Mouse (Mus musculus): ENCODE measurements around the gene P4ha1.
A peak's percentile ranks its signal among the peaks of the same experiment; 100 is the strongest.

P4ha1 gene

DNA sequence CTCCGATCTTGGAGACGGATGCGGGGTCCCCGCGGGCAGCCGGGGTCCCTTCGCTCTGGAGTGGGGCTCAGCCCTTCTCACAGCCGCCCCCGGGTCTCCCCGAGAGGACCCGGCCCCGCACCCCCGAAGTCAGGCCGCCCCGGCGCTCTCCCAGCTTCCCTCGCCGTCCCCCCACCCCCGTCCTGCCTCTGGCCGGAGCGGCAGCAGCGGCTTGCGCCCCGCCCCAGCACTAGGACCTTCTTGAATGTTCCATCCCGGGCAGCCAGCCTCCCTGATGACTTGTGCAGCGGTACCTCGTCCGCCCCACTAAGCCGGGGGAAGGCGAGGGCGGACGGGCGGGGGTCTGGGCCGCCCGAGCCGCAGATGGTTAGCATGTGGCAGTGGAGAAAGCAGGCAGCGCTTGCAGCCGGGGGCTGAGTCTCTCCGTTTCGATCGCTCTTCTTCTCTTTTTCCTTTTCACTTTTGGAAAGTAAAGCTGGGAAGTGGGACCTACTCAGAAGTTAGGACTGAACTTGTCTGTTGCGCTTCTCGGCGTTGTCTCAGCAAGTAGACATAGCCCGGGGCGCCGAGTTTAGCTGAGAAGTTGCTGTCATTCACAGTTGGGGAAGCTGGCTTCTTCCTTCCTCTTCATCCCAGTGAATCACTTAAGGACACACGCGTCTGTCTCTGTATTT, 529 bp downstream of the P4ha1 start:
- DNase-seq (ENCODE audit: low spot score in 2 of 2) = no peak

DNA sequence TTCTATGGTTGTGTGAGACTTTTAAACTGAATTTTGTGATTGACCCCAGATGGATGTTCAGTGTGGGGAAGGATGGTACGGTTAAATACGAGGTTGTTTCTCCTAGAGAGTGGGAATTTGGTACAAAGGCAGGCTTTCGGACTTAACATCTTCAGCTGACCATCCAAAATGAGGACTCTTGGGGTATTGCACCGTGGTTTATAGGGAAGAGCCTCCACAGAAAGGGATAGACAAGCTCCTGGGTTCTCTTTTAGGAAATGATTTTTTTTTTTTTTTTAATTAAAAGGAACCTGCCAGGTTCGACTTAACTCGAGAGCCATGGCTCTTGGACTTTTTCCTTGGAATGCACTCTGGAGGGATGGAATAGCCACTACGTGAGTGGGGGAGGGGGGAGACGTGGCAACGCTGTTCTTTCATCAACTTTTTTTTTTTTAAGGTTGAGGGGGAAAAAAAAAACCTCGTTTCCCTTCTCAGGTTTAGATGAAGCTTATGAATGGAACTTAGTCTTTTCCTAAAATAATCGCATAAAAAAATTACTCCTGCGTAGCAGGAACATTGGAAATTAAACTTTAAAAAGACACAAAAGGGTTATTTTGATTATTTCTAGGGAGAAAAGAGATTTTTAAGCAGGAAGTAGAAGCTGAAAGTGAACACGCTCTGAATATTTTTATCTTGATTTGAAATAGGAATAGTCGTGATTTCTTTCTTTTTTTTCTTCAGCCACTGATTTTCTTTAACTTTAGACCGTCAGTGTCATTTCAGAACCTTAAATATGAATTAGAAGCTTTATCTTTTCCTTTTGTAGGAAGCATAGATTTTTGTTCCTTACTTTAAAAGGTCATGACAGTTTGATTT, 1.4 kb downstream of the P4ha1 start:
- no peak for DNase-seq (ENCODE audit: low spot score in 2 of 2)

DNA sequence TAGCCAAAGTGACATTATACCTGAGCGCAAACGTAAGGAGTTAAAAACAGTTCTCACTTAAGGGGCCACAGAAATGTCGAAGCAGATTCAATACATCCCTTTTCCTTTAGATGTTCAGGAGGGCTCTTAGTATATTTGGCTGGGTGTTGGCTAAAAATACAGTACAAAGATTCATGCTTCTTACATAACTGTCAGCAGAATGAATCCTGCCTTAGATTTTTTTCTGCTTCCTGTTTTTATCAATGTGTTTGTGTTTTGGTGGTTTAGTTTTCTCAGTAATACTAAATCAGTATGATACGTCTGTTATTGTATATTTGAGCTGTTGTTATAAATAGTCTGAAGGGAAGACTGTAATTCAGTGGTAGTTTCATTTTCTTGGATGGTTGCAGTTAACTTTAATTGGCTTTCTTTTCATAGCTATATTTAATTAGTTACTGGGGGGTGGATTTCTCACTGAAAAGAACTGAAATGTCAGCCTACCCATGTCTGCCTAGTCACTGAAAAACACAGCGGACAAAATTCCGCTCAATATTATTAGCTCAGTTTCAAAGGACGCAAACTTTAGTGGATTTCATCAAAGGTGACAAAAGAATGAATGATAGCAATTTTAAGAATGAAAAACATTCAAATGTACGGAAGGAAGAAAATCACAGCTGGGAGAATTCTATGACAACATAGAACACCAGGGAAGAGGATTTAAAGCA, 3.7 kb downstream of the P4ha1 start:
- no peak for DNase-seq (ENCODE audit: low spot score in 2 of 2)

DNA sequence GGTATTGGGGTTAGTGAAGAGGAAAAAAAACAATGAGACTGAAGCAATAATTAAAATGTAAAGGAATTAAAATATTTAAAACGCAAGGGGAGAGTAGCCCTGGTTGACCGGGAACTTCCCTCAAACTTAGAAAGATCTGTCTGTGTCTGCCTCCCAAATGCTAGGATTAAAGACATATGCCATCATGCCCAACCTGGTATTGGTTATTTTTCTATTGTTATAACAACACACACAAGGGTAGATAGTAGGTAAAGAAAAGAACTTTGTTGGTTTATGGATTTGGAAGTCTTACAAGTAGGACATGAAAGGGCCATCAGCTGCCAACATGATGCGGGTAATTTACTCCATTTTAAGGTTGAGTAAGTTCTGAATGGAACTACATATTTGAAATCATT, 4.2 kb downstream of the P4ha1 start:
- DNase-seq (ENCODE audit: low spot score in 2 of 2) = no peak

DNA sequence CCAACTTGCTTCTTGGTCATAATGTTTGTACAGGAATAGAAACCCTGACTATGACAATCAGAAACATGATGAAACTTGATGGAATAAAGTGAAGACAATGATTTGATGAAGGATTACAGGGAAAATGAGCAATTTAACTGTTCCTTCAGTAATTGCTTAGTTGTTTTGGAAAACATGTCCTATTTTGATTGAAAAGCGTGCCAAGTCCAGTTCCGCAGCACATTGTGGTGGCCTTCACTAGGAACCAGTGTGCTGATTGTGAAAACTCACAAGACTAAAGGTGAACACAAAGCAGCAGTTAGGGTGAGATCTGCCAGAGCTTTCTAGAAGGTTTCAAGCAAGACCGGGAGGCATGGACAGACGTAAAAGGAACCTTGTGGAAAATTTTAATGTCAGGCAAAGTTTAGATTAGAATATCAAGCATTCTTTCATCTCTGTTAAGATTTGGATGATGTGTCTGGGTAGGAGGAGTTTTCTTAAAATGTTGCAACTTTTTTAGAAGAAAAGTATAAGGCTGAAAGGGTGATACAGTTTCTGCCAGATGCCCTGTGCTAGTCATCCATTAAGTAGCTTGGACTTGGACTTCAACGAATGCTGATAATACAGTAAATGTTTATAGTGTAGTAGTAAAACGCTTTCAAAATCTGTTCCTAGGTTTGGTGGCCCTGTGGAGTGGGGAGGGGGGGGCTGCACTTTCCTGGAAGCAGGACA, 8.6 kb downstream of the P4ha1 start:
- DNase-seq (ENCODE audit: low spot score in 2 of 2) = no peak

DNA sequence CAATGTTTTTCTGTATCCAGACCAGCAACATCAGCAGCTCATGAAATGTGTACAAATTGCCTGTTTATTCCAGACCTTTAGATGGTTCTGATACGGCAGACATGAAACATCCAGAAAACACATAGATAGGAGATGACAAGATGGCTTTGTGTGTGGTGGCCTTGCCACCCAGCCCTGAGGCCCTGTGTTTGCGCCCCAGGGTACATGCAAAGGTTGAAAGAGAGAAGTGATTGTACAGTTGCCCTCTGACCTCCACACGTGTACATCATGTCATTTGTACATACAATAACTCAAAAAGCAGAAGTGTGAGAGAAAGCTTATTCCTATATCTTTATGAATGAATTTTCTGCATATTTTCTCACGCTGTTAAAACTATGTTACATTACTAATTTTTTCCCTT, 10.3 kb downstream of the P4ha1 start:
- DNase-seq (ENCODE audit: low spot score in 2 of 2) = no peak

DNA sequence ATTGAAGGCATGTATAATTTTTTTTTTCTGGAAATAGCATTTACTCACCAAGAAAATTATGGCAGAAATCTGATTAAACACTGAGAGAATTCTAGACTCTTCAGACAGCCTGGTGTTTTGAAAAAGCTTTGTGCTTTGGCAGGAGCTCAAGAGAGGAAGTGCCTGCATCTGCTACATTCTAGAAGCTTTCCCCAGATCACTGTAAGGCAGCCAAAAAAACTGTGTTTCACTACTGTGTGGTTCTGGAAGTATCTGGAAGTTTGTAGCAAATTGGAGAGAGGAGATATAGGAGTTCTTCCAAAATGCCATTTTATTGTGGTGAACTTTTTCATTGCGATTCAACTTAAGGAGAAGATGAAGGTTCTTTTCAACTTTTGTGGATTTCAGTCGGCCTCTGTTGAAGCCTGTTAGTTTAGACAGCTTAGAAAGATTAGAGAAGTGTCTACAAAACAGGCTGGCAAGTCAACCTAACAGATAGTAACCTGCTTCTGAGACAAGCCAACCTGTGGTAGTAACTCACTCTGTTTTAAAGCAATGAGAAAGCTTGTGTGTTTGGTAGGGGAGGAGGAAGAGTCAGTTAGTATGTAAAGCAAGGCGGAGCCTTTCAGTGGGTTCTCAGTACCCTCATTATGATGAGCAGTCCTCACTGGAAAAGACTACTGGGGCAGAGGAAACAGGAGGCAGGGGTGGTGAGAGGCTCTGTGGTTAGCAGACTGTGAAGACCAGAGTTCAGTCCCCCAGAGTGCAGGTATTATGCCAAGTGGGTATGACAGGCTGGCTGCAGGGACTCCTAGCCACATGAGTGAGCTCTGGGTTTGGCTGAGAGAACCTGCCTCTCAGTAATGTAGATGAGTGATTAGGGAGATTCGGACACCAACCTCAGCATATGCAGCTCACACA, 12.1 kb downstream of the P4ha1 start:
- no peak for DNase-seq (ENCODE audit: low spot score in 2 of 2)

DNA sequence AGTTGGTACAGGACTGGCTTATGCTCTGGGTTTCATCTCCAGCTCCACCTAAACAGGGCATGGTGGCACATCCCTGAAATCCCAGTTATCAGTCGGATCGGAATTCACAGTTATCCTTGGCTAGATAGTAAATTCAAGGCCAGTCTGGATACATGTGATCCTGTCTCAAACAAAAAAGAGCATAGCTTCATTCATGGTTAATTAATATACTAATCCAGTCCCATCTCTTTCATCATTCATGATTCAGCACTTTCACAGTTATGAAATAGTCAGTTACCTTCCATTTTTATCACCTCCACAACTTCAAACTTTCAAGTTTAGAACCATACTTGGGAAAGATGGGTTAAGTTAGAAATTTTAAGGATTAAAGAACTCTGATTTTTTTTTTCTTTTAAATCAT, 13.0 kb downstream of the P4ha1 start:
- no peak for DNase-seq (ENCODE audit: low spot score in 2 of 2)

DNA sequence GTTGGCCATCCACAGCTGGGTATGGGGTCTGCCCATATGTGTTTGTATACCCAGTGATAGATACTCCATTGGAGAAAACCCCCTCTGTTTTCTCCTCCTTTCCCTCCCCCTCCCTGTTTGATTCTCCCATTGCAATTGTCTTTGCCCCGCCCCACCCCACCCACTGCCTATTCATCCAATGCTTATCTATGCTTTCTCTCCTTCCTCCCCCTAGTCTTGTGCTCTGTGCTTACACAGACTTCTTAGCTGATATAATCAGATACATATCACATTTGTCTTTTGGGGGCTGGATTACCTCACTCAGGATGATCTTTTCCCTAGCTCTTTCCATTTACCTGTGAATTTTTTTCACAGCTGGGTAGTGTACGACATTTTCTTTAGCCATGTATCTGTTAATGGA, 23.5 kb downstream of the P4ha1 start:
- DNase-seq (ENCODE audit: low spot score in 2 of 2) = no peak

DNA sequence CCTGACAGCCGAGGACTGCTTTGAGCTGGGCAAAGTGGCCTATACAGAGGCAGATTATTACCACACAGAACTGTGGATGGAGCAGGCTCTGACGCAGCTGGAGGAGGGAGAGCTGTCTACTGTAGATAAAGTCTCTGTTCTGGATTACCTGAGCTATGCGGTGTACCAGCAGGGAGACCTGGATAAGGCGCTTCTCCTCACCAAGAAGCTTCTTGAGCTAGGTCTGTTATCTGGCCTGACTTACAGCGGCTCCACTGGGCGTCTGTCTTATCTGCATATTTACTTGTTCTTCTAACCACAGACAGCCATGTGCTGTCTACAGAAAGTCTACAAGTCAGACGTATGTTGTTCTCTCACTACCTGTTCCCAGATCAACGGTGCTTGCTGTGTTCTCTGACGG, 25.1 kb downstream of the P4ha1 start:
- peak in 1 of 2 experiments; percentile 5 for DNase-seq (ENCODE audit: low spot score in 2 of 2)

DNA sequence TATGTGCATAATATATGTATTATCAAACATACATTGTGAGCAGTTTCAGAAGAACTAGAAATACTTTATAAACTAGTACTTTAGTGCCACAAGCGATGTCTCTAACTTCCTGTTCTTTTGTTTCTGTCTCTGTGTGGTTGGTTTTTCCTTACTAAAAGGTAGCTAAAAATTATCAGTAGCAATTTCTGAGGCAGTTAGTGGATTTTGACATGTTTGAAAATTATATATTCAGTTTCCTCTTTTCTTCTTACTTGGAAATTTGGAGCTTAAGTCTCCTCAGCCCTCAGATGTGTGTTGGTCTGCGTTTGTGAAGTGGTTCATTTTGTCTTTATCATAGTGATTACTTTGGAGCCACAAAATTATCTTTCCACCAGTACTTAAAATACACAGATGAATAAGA, 26.4 kb downstream of the P4ha1 start:
- no peak for DNase-seq (ENCODE audit: low spot score in 2 of 2)

DNA sequence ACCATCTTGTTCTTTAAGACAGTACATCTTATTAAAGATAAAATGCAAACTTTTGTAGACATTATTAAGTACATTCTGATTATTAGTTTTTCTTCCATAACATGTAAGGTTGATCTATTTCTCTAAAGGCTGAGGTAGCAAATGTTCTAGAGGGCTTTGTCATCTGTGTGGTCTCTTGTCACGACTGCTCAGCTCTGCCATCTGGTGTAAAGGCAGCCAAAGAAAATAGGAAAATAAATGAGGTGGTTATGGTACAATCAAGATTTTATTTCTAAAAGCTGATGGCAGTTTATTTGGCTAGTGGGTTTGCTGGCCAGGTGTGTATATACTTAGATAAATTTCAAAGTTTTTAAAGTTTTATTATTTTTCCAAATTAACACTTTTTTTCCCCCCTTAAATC, 30.0 kb downstream of the P4ha1 start:
- no peak for DNase-seq (ENCODE audit: low spot score in 2 of 2)

DNA sequence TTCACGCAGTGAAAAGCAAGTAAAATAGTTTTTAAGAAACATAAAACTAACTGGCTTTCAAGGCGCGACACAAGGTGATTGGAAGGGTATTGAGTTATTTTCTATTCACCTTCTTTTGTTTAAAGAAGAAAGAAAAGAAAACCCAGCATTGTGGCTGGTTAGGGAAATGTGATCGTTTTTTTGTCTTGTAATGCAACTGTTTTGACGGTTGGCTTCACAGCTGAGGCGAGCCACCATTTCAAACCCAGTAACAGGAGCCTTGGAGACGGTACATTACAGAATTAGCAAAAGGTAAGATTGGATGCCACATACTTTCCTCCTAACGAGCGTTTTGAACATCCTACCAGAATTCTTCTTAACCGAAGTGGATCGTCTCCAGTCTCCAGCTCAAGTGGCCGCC, 31.0 kb downstream of the P4ha1 start:
- no peak for DNase-seq (ENCODE audit: low spot score in 2 of 2)

DNA sequence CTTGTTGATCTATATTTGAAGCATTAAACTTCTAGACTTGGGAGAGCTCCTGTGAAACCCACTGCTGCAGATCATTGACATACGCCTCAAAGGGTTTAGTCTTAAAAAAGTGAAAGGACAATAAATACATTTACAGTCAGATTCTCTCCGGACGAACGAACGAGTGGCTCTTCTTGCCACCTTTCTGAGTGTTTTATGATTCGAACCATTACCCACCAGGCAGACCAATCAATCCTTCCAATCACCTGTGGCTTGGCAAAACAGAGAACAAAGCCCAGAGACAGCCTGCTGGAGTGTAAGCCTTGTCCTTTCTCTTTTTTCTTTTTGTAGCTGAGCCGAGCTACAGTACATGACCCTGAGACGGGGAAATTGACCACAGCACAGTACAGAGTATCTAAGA, 31.9 kb downstream of the P4ha1 start:
- DNase-seq (ENCODE audit: low spot score in 2 of 2) = no peak

DNA sequence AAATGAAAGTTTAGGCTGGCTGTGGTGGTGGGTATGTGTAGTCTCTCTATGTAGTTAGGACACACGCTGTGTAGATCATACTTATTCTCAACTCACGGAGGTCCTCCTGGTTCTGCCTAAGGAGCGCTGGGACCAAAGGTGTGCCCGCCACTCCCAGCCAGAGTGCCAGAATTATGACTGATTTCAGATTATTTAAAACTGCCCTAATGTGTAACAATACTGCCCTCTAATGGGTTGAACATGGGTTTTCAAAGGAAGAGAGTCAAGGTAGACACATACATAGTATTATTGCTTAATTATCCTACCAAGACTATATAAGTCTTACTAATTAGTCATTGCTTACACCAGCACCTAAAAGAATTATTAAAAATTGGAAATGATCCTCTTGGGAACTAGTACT, 35.6 kb downstream of the P4ha1 start:
- no peak for DNase-seq (ENCODE audit: low spot score in 2 of 2)

DNA sequence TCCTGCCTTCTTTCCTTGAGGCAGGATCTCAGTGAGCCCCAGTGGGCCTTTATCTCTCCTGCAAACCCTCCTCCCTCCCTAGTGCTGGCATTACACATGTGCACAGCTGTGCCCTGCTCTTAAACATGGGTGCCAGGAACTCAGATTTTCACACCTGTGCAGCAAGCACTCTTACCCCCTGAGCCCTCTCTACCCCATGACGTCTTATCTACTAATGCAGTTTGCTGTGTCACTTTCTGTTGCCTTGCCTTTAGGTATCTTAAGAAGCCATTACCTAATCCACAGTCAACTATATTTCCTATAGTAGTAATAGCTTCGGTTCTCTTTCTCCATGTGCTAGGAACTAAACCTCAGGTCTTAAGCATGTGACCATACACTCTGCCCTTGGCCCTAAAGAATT, 40.1 kb downstream of the P4ha1 start:
- DNase-seq (ENCODE audit: low spot score in 2 of 2) = no peak

DNA sequence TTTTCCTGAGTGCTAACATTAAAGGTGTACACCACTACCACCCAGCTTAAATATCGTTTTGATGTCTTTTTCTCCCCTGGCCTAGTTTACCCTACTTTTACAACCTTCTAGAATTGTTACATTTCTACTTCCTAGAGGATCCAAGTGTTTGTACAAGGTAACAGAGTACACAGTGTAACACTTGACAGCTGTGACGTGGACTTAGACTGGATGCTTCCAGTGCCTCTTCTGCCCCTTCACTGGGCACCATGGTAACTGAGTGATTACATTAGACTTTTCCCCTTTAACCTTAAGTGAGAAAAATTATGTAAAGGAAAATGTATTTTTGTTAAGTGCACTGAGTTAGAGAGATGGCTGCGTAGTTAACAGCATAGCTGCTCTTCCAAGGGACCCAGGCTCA, 41.5 kb downstream of the P4ha1 start:
- DNase-seq (ENCODE audit: low spot score in 2 of 2) = no peak

DNA sequence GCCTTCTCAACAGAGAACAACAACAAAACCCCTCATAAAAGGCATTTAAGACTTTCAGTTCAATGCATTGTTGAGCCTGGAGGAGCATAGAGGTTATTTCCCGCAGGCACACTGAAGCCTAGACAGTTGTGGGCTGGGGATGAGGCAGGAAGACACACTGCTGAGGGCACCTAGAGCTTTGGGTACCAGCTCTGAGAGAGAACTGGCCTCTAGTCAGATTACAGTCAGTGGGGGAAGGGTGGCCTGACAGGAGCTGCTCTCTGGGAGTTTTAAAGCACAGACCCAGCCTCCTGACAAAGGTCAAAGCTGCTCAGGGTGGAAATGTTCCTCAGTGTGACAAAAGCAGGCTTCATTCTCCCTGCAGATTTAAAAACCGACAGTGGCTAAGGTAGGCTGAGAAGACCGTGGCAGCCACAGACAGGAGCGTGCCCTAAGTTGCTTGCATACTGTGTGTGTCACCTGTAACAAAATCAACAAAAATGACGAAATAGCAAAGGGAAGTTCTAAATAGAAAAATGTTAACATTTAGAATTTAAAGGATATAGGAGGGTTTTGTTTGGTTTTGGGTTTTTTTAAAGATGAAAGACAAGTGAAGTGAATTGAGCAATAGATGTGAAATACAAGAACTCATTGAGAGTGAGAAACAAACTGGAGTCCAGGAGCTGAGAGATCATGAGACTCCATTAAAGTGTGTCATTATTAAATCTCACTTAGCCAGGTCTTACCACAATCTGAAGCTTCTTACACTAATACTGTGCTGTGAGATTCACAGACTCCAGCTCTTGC, 42.9 kb downstream of the P4ha1 start:
- no peak for DNase-seq (ENCODE audit: low spot score in 2 of 2)

DNA sequence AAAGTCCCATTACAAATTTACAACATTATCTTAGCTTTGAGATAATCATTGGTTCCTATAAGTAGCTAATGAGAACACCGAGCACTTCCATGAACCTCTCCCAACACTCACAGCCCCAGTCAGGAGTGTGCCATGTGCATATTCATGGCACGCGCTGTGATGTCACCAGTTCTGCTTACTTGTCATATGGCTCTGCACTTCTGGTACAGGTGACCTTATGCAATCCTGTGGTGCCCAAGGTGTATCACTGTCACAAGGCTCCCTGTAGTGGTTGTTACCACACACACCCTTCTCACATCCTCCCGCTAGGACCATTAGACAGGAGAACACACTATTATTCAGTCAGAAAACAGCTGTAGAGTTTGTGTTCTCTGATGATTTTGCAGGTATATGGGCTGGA, 43.6 kb downstream of the P4ha1 start:
- no peak for DNase-seq (ENCODE audit: low spot score in 2 of 2)

DNA sequence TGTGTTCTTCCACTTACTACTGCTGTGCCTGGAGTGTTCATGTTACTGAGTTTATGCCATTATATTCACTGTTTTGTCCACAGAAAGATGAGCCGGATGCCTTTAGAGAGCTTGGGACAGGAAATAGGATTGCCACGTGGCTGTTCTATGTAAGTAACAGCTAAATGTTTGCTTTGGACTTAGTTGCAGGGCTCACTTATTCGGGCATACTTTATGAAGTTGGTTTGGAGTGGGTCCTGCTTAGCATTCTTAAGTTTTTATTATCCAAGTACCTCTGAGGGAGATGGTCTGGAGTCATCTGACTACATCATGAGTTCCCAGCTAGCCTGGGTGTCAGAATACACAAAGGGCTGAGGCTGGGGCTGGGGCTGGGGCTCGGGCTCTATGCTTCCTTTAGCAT, 44.1 kb downstream of the P4ha1 start:
- DNase-seq (ENCODE audit: low spot score in 2 of 2) = no peak

All from spleen, postnatal 14 days (tissue).